Mouse (Mus musculus) ES-E14 (cell line): Measurements from ENCODE around the gene Plg. TPM values are rescaled to one million over a fixed set of nuclear protein-coding genes. Genes with fewer than 3 reads are reported as not detected.

Experiments used
- DNase-seq: peaks from one replicate; pipeline ENCODE4 v3.0.0-alpha.2; 2013; ENCODE audit warnings: low read depth, low spot score
- H3K27ac ChIP-seq: 2 replicates; pipeline ENCODE4 v1.5.1; 2012; ENCODE audit warnings: low read depth, mild to moderate bottlenecking, low read length, moderate library complexity, mixed read lengths; ENCODE audit not compliant: poor library complexity, insufficient read depth, severe bottlenecking
- H3K36me3 ChIP-seq: 2 replicates; pipeline ENCODE4 v1.6.1; 2012; ENCODE audit warnings: mild to moderate bottlenecking, low read length, moderate library complexity, mixed read lengths; ENCODE audit not compliant: control insufficient read depth, poor library complexity, insufficient read depth, severe bottlenecking
- H3K4me1 ChIP-seq, 2 experiments: fragments of 150-350 bp in 1 of 2; sonication (generic) in 1 of 2; 2 replicates each; pipeline ENCODE4 v1.6.1; 2012; ENCODE audit warnings: low read length in 2 of 2, mild to moderate bottlenecking in 1 of 2, mixed read lengths in 1 of 2; ENCODE audit not compliant: control insufficient read depth in 2 of 2, insufficient read depth in 2 of 2, poor library complexity in 1 of 2
- H3K4me3 ChIP-seq, 2 experiments: fragments of 150-350 bp in 1 of 2; sonication (generic) in 1 of 2; 2 replicates each; pipeline ENCODE4 v1.5.1; 2012; ENCODE audit warnings: low read length in 2 of 2, low read depth in 1 of 2, mild to moderate bottlenecking in 1 of 2, mixed read lengths in 1 of 2; ENCODE audit not compliant: insufficient read depth in 1 of 2, poor library complexity in 1 of 2, severe bottlenecking in 1 of 2
- H3K9ac ChIP-seq: 2 replicates; pipeline ENCODE4 v1.6.1; 2012; ENCODE audit warnings: low read depth, mild to moderate bottlenecking, low read length, mixed read lengths; ENCODE audit not compliant: poor library complexity, insufficient read depth, severe bottlenecking
- H3K9me3 ChIP-seq: fragments of 150-350 bp; sonication (generic); 2 replicates; pipeline ENCODE4 v1.6.1; 2012; ENCODE audit warnings: low read depth, mild to moderate bottlenecking, low read length; ENCODE audit not compliant: control insufficient read depth, insufficient read depth
- CHD2 ChIP-seq: IDR thresholded peaks from 2 replicates; pipeline ENCODE4 v1.6.1; 2014; ENCODE audit warnings: mild to moderate bottlenecking, low read depth, low read length, inconsistent platforms
- HCFC1 ChIP-seq: IDR thresholded peaks from 2 replicates; pipeline ENCODE4 v1.6.1; 2012; ENCODE audit warnings: low read length, inconsistent platforms, borderline replicate concordance; ENCODE audit not compliant: insufficient read depth
- MAFK ChIP-seq: IDR thresholded peaks from 2 replicates; pipeline ENCODE4 v1.6.1; 2014; ENCODE audit warnings: mild to moderate bottlenecking, low read depth, low read length, inconsistent platforms; ENCODE audit not compliant: insufficient read depth
- ZC3H11A ChIP-seq: IDR thresholded peaks from 2 replicates; pipeline ENCODE4 v1.6.1; 2012; ENCODE audit warnings: low read depth, mild to moderate bottlenecking, inconsistent platforms, low read length, borderline replicate concordance
- ZNF384 ChIP-seq: IDR thresholded peaks from 2 replicates; pipeline ENCODE4 v1.6.1; 2012; ENCODE audit warnings: low read depth, low read length, inconsistent platforms
- in situ Hi-C, 2 experiments: fragments of 600-800 bp; cut with MboI; formaldehyde crosslinking; loops; one replicate each; pipeline ENCODE4 v1.15.1; 2025; ENCODE audit warnings: low sequenced_read_pairs in 2 of 2, inconsistent platforms in 1 of 2; ENCODE audit not compliant: unreplicated experiment in 2 of 2
- total RNA-seq: library from RNA; depleted of rRNA; stranded (reverse); fragments of 300-350 nt; gene quantifications from 2 replicates; pipeline ENCODE4 v1.2.3, GENCODE M21; 2012

Gene Plg
- total RNA-seq, 1 experiment, result not detected

DNA sequence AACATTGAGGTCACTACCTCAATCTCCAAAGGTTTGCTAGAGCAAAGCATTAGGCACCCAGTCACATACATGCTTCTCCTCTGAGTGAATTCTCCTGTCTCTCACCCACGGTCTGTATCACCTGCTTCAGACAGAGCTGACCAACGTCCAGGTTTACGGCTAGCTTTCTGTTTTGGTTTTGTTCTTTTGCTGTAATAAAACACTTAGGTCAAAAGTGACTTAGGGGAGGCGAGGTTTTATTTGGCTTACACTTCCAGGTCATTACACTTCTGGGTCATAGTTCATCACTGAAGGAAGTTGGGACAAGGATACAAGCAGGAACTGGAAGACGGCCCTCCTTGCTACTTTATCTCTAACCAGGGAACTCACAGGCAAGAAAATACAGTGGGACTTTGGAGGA, 9.0 kb upstream of the Plg start:
- no peak overlapping the region for H3K27ac ChIP-seq
- no peak overlapping the region for H3K4me3 ChIP-seq
- in situ Hi-C loops, result loop anchor here (10.0 to 25.0 kb wide), 2 partner anchors 332 to 335 kb away; no protein-coding TSS in a partner anchor
- no peak for DNase-seq
- H3K9me3 ChIP-seq, result no peaks in the 10 kb centered on the region
- peaks cover 0 to 8% of the 10 kb centered on the region in 2 experiments; a peak in 1 of 4 replicates for H3K4me1 ChIP-seq
- no peak overlapping the region for H3K9ac ChIP-seq
- TF ChIP-seq ZNF384 (no peak), HCFC1 (no peak), ZC3H11A (no peak), CHD2 (no peak)
- H3K36me3 ChIP-seq, result no peaks in the 10 kb centered on the region

GRCm38 (mm10) chr17:12370289-12370688, 8.1 kb upstream of the Plg start:
- Histone ChIP-seq H3K4me3 (no peak overlapping the region), H3K9ac (no peak overlapping the region), H3K27ac (no peak overlapping the region), H3K36me3 (no peaks in the 10 kb centered on the region), H3K4me1 (peaks cover 0 to 7% of the 10 kb centered on the region in 2 experiments; a peak in 1 of 4 replicates), H3K9me3 (no peaks in the 10 kb centered on the region)
- in situ Hi-C loops, result loop anchor here in 1 of 2 experiments (25.0 kb wide), 1 partner anchor 333 kb away; no protein-coding TSS in a partner anchor
- DNase-seq, result no peak
- no peak for TF ChIP-seq ZC3H11A
- TF ChIP-seq CHD2, result no peak
- TF ChIP-seq HCFC1, result no peak
- no peak for TF ChIP-seq MAFK
- TF ChIP-seq ZNF384, result no peak

DNA sequence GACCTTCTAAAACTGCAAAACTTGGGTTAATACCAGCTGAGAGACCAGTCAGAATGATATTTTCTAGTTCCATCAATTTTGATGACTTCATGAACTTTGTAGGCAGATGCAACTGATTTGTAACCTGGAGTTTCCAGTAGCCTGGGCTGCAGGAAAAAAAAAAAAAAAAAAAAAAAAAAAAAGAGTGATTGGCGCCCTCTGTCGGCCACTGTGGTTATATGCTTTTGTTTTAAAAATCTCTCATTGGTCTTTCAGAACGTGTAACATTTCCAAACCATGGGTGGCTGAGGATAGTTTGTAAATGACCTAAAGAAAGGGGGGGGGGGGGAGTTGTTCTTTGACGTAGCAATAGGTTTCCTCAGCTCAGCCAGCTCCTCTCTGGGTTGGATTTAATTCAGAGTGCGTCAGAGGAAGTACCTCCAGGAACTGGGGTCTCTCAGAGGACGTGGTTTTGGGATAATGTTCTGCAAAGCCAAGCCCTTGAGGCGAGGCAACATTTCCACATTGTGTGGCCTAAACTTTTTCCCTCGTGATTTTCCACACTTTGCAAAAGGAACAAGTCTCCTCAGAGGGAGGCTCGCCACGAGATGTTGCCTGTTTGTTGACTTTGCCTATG, 7.0 kb upstream of the Plg start:
- peaks cover 0 to 7% of the 10 kb centered on the region in 2 experiments; a peak in 1 of 4 replicates for H3K4me1 ChIP-seq
- H3K4me3 ChIP-seq, result no peak overlapping the region
- no peak overlapping the region for H3K27ac ChIP-seq
- no peaks in the 10 kb centered on the region for H3K9me3 ChIP-seq
- peak; percentile 38 for DNase-seq
- TF ChIP-seq MAFK (peak; percentile 62), CHD2 (no peak), ZNF384 (peak; percentile 100)
- in situ Hi-C loops, result loop anchor here in 1 of 2 experiments (25.0 kb wide), 1 partner anchor 334 kb away; no protein-coding TSS in a partner anchor
- H3K36me3 ChIP-seq, result no peaks in the 10 kb centered on the region
- H3K9ac ChIP-seq, result no peak overlapping the region

- DNase-seq, result peak; percentile 60
Measured at GRCm38 (mm10) chr17:12372021-12372420, 6.4 kb upstream of the Plg start.

More at GRCm38 (mm10) chr17:12372021-12372420, 6.4 kb upstream of the Plg start:
- Histone ChIP-seq H3K4me1 (peaks cover 0 to 7% of the 10 kb centered on the region in 2 experiments; a peak in 1 of 4 replicates), H3K27ac (no peak overlapping the region), H3K36me3 (no peaks in the 10 kb centered on the region), H3K9ac (no peak overlapping the region), H3K4me3 (no peak overlapping the region), H3K9me3 (no peaks in the 10 kb centered on the region)
- in situ Hi-C loops, result loop anchor here in 1 of 2 experiments (25.0 kb wide), 1 partner anchor 335 kb away; no protein-coding TSS in a partner anchor
- TF ChIP-seq CHD2, result no peak
- TF ChIP-seq MAFK, result 0 out of 2 replicates have a peak, but pooled peaks have one; percentile 18
- TF ChIP-seq ZC3H11A, result peak; percentile 83; the same call in 1 of the 2 replicates
- TF ChIP-seq ZNF384, result peak; percentile 85
